Mouse (Mus musculus) spleen, adult 2 months (tissue): ENCODE data around the gene Nrarp. TPM values are rescaled to one million over a fixed set of nuclear protein-coding genes. Genes with fewer than 3 reads are reported as not detected.
A peak's percentile ranks its signal among the peaks of the same experiment; 100 is the strongest.

Source experiments
- DNase-seq, 2 experiments: peaks; one replicate each; pipeline versions ENCODE4 v3.0.0 to v3.0.0-alpha.2; 2012 to 2021; ENCODE audit warnings: low spot score in 2 of 2, low read depth in 1 of 2
- H3K27ac ChIP-seq: fragments of 200-500 bp; 2 replicates; pipeline ENCODE4 v1.5.1; 2012; ENCODE audit warnings: low read length, inconsistent platforms; ENCODE audit not compliant: insufficient read depth
- H3K27me3 ChIP-seq: fragments of 200-500 bp; 2 replicates; pipeline ENCODE4 v1.6.1; 2012; ENCODE audit warnings: mild to moderate bottlenecking, moderate library complexity, low read length, inconsistent platforms; ENCODE audit not compliant: control insufficient read depth, insufficient read depth
- H3K36me3 ChIP-seq: fragments of 200-500 bp; 2 replicates; pipeline ENCODE4 v1.6.1; 2012; ENCODE audit warnings: mild to moderate bottlenecking, low read length, inconsistent platforms; ENCODE audit not compliant: control insufficient read depth, insufficient read depth
- H3K4me1 ChIP-seq: fragments of 200-500 bp; 2 replicates; pipeline ENCODE4 v1.6.1; 2011; ENCODE audit warnings: inconsistent platforms; ENCODE audit not compliant: control insufficient read depth, insufficient read depth, insufficient read length
- H3K4me3 ChIP-seq: fragments of 200-500 bp; 2 replicates; pipeline ENCODE4 v1.5.1; 2011; ENCODE audit warnings: mild to moderate bottlenecking, inconsistent platforms; ENCODE audit not compliant: insufficient read depth, insufficient read length; ENCODE audit errors: extremely low read depth
- CTCF ChIP-seq: fragments of 200-500 bp; IDR thresholded peaks from 2 replicates; pipeline ENCODE4 v1.5.1; 2011; ENCODE audit warnings: mild to moderate bottlenecking, inconsistent platforms; ENCODE audit not compliant: insufficient read depth, insufficient read length, insufficient replicate concordance; ENCODE audit errors: extremely low read depth
- POLR2A ChIP-seq: fragments of 200-500 bp; IDR thresholded peaks from 2 replicates; pipeline ENCODE4 v1.6.1; 2011; ENCODE audit warnings: low read depth, low read length, inconsistent platforms
- WGBS: fragments of 180-500 bp; shearing (Covaris S2); methylation state at CpG from one replicate; pipeline ENCODE4 v1.1.7; 2018; 5-methylcytosine and 5-hydroxymethylcytosine counted together
- polyA plus RNA-seq: library from polyadenylated mRNA; depleted of rRNA; stranded (reverse); fragments of >200 nt; gene quantifications from 2 replicates; pipeline ENCODE4 v1.2.3, GENCODE M21; 2012; rRNA removed

Gene Nrarp
- 8.0 and 13.8 TPM in 2 replicates for polyA plus RNA-seq

DNA sequence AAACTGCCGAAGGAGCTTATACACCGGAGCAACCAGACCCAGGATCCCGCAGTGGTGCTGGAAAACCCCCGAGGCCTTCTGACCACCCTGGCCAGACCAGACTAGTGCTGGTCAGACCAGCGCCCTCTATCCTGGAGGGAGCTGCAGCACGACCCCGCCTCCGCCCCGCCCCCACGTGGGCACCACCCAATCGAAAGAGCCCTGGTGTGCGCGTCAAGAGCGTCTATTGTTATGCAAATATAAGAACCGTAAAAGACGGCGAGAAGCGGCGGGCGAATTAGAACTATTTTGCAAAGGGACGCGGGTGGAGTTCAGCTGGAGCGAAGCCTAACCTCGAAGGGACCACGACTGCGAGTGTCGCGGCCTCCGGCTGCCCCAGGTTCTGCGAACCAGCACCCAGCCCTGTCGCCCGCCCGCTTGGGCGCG lies at the start of gene Nrarp:
Gene Nrarp (plus strand): TSS at position 281 of the 426 bp plus-strand sequence.
- Histone ChIP-seq H3K27ac (peak within 1 kb of the TSS; percentile 42), H3K4me1 (peaks cover 15% of the 10 kb centered on the region), H3K27me3 (no peaks in the 10 kb centered on the region), H3K36me3 (no peaks in the 10 kb centered on the region), H3K4me3 (peak within 1 kb of the TSS; percentile 54)
- WGBS: under 1% methylated on average over 35 of the region's 35 CpGs
- peak; percentile 77 to 93 for DNase-seq
- TF ChIP-seq POLR2A (peak; percentile 64), CTCF (no peak)

GRCm38 (mm10) chr2:25131601-25132000 lies 49.0 kb upstream of the Nrarp start:
- TF ChIP-seq POLR2A (no peak), CTCF (no peak)
- Histone ChIP-seq H3K27ac (no peak overlapping the region), H3K4me1 (no peaks in the 10 kb centered on the region), H3K36me3 (no peaks in the 10 kb centered on the region), H3K4me3 (no peak overlapping the region), H3K27me3 (no peaks in the 10 kb centered on the region)
- DNase-seq: no peak
- WGBS: 27% methylated on average over 9 of the region's 9 CpGs

GRCm38 (mm10) chr2:25137832-25138231 lies 42.7 kb upstream of the Nrarp start:
- H3K4me1 ChIP-seq: no peaks in the 10 kb centered on the region
- WGBS: 66% methylated on average over 6 of the region's 6 CpGs
- H3K27me3 ChIP-seq: no peaks in the 10 kb centered on the region
- H3K36me3 ChIP-seq: no peaks in the 10 kb centered on the region
- TF ChIP-seq POLR2A (no peak), CTCF (no peak)
- H3K4me3 ChIP-seq: no peak overlapping the region
- DNase-seq: no peak
- no peak overlapping the region for H3K27ac ChIP-seq

- WGBS: 84% methylated on average over 4 of the region's 4 CpGs
- no peak for TF ChIP-seq POLR2A
- no peak for TF ChIP-seq CTCF
Observed at GRCm38 (mm10) chr2:25141185-25141584, 39.4 kb upstream of the Nrarp start.

DNA sequence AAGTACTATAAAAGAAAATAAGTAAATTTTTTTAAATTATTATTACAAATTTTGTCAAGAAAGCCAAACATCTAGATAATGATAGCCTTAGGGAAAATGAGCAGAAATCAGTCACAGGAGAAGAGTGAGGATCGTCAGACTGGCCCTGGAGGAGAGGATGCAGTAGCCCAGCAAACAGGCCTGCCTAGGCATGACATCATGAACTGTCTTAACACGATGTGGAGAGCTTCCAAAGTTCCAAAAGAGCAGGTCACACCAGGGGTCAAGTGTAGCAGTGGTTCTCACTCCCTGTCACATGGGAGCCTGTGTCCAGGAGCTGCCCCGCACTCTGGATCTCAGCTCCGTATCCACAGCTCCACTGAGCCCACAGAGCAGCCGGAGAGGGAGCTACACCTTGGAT lies 38.6 kb upstream of the Nrarp start:
- TF ChIP-seq POLR2A: no peak
- no peak for TF ChIP-seq CTCF
- Histone ChIP-seq H3K4me3 (no peak overlapping the region), H3K27me3 (no peaks in the 10 kb centered on the region), H3K36me3 (no peaks in the 10 kb centered on the region), H3K4me1 (no peaks in the 10 kb centered on the region), H3K27ac (no peak overlapping the region)
- no peak for DNase-seq
- WGBS: 86% methylated on average over 5 of the region's 5 CpGs

More at GRCm38 (mm10) chr2:25141185-25141584, 39.4 kb upstream of the Nrarp start:
- no peaks in the 10 kb centered on the region for H3K4me1 ChIP-seq
- no peak for DNase-seq
- H3K27ac ChIP-seq: no peak overlapping the region
- H3K4me3 ChIP-seq: no peak overlapping the region
- H3K36me3 ChIP-seq: no peaks in the 10 kb centered on the region
- H3K27me3 ChIP-seq: no peaks in the 10 kb centered on the region

DNA sequence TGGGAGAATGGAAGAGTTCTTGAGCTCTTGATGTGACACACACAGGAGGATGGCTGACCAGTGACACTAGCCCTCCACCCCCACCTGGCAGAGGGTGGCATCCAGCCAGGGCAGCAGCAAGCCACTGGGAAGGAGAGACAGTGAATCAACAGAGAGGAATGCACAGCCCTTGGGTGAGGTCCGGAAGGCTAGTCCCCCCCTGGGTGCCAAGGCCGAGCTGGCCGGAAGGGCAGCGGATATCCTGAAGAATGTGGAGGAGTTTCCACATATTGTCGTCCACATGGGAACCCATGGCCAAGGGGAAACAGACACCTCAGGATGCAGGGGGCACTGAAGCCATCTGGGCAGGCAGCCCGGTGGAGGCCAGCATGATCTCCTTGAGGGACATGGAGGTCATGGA lies 35.2 kb upstream of the Nrarp start:
- Histone ChIP-seq H3K27me3 (no peaks in the 10 kb centered on the region), H3K36me3 (no peaks in the 10 kb centered on the region), H3K27ac (no peak overlapping the region; the same call in 1 of the 2 replicates), H3K4me1 (no peaks in the 10 kb centered on the region), H3K4me3 (no peak overlapping the region)
- 87% methylated on average over 6 of the region's 6 CpGs for WGBS
- DNase-seq: no peak
- TF ChIP-seq CTCF (no peak), POLR2A (no peak)

- no peak for DNase-seq
- WGBS: 90% methylated on average over 5 of the region's 5 CpGs
- Histone ChIP-seq H3K36me3 (no peaks in the 10 kb centered on the region), H3K27ac (0 out of 2 replicates have a peak overlapping the region, but pooled peaks have one; percentile 38), H3K4me1 (no peaks in the 10 kb centered on the region), H3K27me3 (no peaks in the 10 kb centered on the region), H3K4me3 (no peak overlapping the region)
- TF ChIP-seq POLR2A (no peak), CTCF (no peak)
Observed at GRCm38 (mm10) chr2:25147398-25147797, 33.2 kb upstream of the Nrarp start.
